Mouse (Mus musculus) cortical plate, adult 2 months (tissue): ENCODE results near the gene Pgrmc1.

ENCODE experiments used
- CTCF ChIP-seq: fragments of 200-500 bp; IDR thresholded peaks from 2 replicates; pipeline ENCODE4 v1.5.1; 2011; ENCODE audit warnings: mild to moderate bottlenecking, control low read depth, low read length; ENCODE audit not compliant: insufficient read depth; ENCODE audit errors: extremely low read depth
- POLR2A ChIP-seq: fragments of 200-500 bp; IDR thresholded peaks from 2 replicates; pipeline ENCODE4 v1.6.1; 2011; ENCODE audit warnings: mild to moderate bottlenecking, low read length, control low read depth; ENCODE audit not compliant: insufficient read depth; ENCODE audit errors: extremely low read depth

DNA sequence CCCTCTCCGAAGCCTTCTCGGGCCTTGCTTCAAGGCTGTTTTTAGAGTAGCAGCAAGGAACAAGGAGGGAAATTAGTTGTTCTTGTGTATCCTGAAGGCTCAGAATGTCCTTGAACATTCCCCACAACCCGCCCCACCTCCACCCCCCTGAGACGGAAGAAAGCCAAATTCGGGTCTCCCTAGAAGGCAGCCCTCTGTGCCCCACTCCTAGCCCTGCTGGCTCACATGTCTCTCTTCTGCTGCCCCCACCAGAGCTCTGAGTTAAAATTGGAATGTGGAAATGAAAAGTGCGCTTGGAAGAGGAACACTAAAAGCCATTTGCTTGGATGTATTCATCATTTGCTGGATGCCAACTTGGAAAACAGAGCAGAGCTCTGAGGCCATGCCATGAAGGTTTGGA lies 46.7 kb upstream of the Pgrmc1 start:
- TF ChIP-seq CTCF: no peak
- TF ChIP-seq POLR2A: no peak
